Mouse (Mus musculus): ENCODE data around the gene Ifitm2. TPM values are rescaled to one million over a fixed set of nuclear protein-coding genes. Genes with fewer than 3 reads are reported as not detected.
"Not testable (repeated sequence)": the region's sequence is repeated elsewhere in the genome, so short reads cannot be mapped to it uniquely, and the experiment has no call there.

The Ifitm2 gene
- polyA plus RNA-seq, 1 experiment from 2014 or later: 207 TPM

GRCm38 (mm10) chr7:140989022-140989421, 33.2 kb upstream of the Ifitm2 start:
- no peak overlapping the region for H3K4me3 ChIP-seq (ENCODE audit: low read depth, low read length)
- no peak overlapping the region for H3K27ac ChIP-seq (ENCODE audit: low read depth, low read length)
- no peak overlapping the region for H3K9ac ChIP-seq (ENCODE audit: low read length)
- no peaks in the 10 kb centered on the region for H3K36me3 ChIP-seq (ENCODE audit: control insufficient read depth, insufficient read depth, low read length)
- H3K4me1 ChIP-seq (ENCODE audit: control insufficient read depth, insufficient read depth, low read length): no peaks in the 10 kb centered on the region
- WGBS: 60% methylated on average over 4 of the region's 4 CpGs
- no peak overlapping the region for H3K4me2 ChIP-seq
- H3K27me3 ChIP-seq (ENCODE audit: control insufficient read depth, insufficient read depth, low read length): no peaks in the 10 kb centered on the region
- no peak for ATAC-seq (ENCODE audit: low FRiP score)
- no peak for DNase-seq (ENCODE audit: low spot score, missing footprints)
- H3K9me3 ChIP-seq (ENCODE audit: control insufficient read depth, low read length): no peaks in the 10 kb centered on the region

DNA sequence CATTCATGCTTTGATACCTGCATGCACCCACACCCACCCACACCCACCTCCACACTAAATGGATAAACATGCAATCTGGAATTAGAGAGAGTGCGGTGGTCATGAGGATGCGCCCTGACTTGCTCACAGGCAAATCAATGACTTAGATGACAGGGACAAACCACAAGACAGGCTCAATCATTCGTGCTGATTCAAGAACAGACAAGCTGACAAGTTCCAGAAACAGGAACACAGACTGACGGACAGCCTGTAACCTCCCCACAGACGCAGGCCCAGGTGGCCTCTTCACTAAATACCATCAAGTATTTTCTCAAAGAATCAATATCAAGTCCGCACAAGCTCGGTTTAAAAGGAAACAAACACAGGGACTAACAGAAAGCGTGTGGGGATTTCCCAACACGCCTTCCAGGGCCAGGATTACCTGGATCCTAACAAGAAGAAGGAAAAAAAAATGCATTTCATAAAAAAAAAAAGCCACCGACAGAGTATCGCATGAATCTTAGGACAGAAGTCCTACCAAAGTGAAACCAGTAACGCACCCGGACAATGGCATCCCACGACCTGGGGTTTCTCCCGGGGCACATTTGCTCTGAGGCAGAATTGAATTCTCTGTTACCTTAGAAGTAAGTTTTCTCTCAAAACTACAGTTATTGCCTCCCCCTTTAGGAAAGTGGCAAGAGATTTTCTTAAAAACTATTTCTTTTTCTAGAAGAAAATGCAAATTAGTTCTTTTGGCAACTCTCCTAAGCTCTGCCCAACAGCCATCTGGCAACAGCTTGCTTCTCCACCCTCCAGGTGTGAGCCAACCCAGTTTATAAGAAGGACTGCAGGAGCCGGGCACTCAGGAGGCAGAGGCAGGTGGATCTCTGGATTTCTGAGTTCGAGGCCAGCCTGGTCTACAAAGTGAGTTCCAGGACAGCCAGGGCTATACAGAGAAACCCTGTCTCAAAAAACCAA, 31.7 kb upstream of the Ifitm2 start:
- DNase-seq (ENCODE audit: low spot score, missing footprints) (no peak), ATAC-seq (ENCODE audit: low FRiP score) (no peak)
- Histone ChIP-seq H3K9me3 (ENCODE audit: control insufficient read depth, low read length) (no peaks in the 10 kb centered on the region), H3K27ac (ENCODE audit: low read depth, low read length) (no peak overlapping the region), H3K4me1 (ENCODE audit: control insufficient read depth, insufficient read depth, low read length) (no peaks in the 10 kb centered on the region), H3K36me3 (ENCODE audit: control insufficient read depth, insufficient read depth, low read length) (no peaks in the 10 kb centered on the region), H3K4me2 (no peak overlapping the region), H3K9ac (ENCODE audit: low read length) (no peak overlapping the region), H3K27me3 (ENCODE audit: control insufficient read depth, insufficient read depth, low read length) (no peaks in the 10 kb centered on the region), H3K4me3 (ENCODE audit: low read depth, low read length) (no peak overlapping the region)
- 88% methylated on average over 17 of the region's 17 CpGs for WGBS

DNA sequence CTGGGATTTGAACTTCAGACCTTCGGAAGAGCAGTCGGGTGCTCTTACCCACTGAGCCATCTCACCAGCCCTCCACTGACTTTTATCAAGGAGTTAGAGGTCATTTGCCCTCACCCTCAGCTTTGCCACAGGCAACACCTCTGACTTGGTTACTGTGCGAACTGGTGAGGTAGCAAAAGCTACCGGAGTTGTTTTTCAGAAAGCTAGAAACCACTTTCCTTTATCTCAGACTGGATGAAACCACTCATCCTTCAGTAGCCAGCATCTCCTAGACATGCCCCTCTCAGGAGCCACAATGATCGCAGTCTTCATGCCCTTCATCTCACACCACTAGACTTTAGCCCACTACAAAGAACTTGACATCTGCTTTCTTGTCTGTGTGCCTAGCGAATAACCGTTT, 27.2 kb upstream of the Ifitm2 start:
- ATAC-seq (ENCODE audit: low FRiP score) (no peak), DNase-seq (ENCODE audit: low spot score, missing footprints) (no peak)
- Histone ChIP-seq H3K9ac (ENCODE audit: low read length) (no peak overlapping the region), H3K4me2 (no peak overlapping the region), H3K27me3 (ENCODE audit: control insufficient read depth, insufficient read depth, low read length) (no peaks in the 10 kb centered on the region), H3K36me3 (ENCODE audit: control insufficient read depth, insufficient read depth, low read length) (no peaks in the 10 kb centered on the region), H3K27ac (ENCODE audit: low read depth, low read length) (no peak overlapping the region), H3K9me3 (ENCODE audit: control insufficient read depth, low read length) (no peaks in the 10 kb centered on the region), H3K4me1 (ENCODE audit: control insufficient read depth, insufficient read depth, low read length) (no peaks in the 10 kb centered on the region), H3K4me3 (ENCODE audit: low read depth, low read length) (no peak overlapping the region)
- WGBS: 95% methylated on average over 7 of the region's 7 CpGs

DNA sequence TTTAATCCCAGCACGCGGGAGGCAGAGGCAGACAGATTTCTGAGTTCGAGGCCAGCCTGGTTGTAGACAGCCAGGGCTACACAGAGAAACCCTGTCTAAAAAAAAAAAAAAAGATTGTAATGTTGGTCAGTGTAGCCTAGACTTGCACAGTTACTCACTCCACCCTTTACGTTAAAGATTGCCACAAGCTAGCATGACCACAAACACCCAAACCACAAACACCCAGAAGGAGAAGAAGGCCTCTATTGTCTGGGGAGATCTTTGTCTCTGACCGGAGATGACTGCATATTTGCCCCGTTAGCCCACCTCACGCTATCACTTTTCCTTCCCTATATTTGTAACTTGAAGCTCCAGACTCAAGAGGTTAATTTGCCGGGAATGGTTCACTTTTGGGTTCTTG, 25.9 kb upstream of the Ifitm2 start:
- no peaks in the 10 kb centered on the region for H3K27me3 ChIP-seq (ENCODE audit: control insufficient read depth, insufficient read depth, low read length)
- H3K27ac ChIP-seq (ENCODE audit: low read depth, low read length): no peak overlapping the region
- no peak for ATAC-seq (ENCODE audit: low FRiP score)
- H3K36me3 ChIP-seq (ENCODE audit: control insufficient read depth, insufficient read depth, low read length): no peaks in the 10 kb centered on the region
- no peaks in the 10 kb centered on the region for H3K9me3 ChIP-seq (ENCODE audit: control insufficient read depth, low read length)
- no peak overlapping the region for H3K9ac ChIP-seq (ENCODE audit: low read length)
- H3K4me2 ChIP-seq: no peak overlapping the region
- WGBS: 95% methylated on average over 8 of the region's 8 CpGs
- H3K4me1 ChIP-seq (ENCODE audit: control insufficient read depth, insufficient read depth, low read length): no peaks in the 10 kb centered on the region
- no peak for DNase-seq (ENCODE audit: low spot score, missing footprints)
- no peak overlapping the region for H3K4me3 ChIP-seq (ENCODE audit: low read depth, low read length)

DNA sequence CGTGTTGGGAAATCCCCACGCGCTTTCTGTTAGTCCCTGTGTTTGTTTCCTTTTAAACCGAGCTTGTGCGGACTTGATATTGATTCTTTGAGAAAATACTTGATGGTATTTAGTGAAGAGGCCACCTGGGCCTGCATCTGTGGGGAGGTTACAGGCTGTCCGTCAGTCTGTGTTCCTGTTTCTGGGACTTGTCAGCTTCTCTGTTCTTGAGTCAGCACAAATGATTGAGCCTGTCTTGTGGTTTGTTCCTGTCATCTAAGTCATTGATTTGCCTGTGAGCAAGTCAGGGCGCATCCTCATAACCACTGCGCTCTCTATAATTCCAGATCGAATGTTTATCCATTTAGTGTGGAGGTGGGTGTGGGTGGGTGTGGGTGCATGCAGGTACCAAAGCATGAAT, 20.9 kb upstream of the Ifitm2 start:
- not testable (repeated sequence) for H3K9ac ChIP-seq (ENCODE audit: low read length); H3K27ac ChIP-seq (ENCODE audit: low read depth, low read length); H3K4me2 ChIP-seq; ATAC-seq (ENCODE audit: low FRiP score); H3K36me3 ChIP-seq (ENCODE audit: control insufficient read depth, insufficient read depth, low read length); H3K9me3 ChIP-seq (ENCODE audit: control insufficient read depth, low read length); H3K4me1 ChIP-seq (ENCODE audit: control insufficient read depth, insufficient read depth, low read length); H3K4me3 ChIP-seq (ENCODE audit: low read depth, low read length); H3K27me3 ChIP-seq (ENCODE audit: control insufficient read depth, insufficient read depth, low read length); DNase-seq (ENCODE audit: low spot score, missing footprints)
- 91% methylated on average over 9 of the region's 9 CpGs for WGBS

GRCm38 (mm10) chr7:140975465-140975864, 19.7 kb upstream of the Ifitm2 start:
- H3K27me3 ChIP-seq (ENCODE audit: control insufficient read depth, insufficient read depth, low read length): no peaks in the 10 kb centered on the region; the same call in 1 of the 2 replicates
- no peak overlapping the region for H3K4me3 ChIP-seq (ENCODE audit: low read depth, low read length)
- no peak overlapping the region for H3K4me2 ChIP-seq
- no peak overlapping the region for H3K9ac ChIP-seq (ENCODE audit: low read length)
- no peak for ATAC-seq (ENCODE audit: low FRiP score)
- no peaks in the 10 kb centered on the region for H3K36me3 ChIP-seq (ENCODE audit: control insufficient read depth, insufficient read depth, low read length)
- H3K9me3 ChIP-seq (ENCODE audit: control insufficient read depth, low read length): no peaks in the 10 kb centered on the region
- peaks cover 9% of the 10 kb centered on the region; the same call in 1 of the 2 replicates for H3K4me1 ChIP-seq (ENCODE audit: control insufficient read depth, insufficient read depth, low read length)
- H3K27ac ChIP-seq (ENCODE audit: low read depth, low read length): no peak overlapping the region
- DNase-seq (ENCODE audit: low spot score, missing footprints): no peak
- WGBS: 23% methylated on average over 3 of the region's 3 CpGs

DNA sequence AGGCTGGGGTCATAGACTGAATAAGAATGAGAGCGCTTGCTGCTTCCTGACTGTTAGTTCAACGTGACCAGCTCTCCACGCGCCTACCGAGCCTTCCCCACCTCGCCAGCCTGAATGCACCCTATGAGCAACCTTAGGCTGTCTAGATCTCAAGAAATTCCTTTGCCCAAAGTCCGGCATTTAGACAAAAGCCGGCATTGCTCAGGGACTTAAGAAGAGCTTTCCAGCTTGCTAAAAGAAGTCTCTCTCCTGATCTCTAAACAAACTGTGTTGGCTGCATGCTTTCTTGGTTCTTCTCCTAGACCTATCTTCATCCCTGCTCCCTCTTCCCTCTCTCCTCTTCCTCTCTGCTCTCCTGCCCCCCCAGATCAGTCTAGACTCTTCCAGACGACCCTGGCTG, 19.2 kb upstream of the Ifitm2 start:
- H3K27ac ChIP-seq (ENCODE audit: low read depth, low read length): no peak overlapping the region
- no peaks in the 10 kb centered on the region for H3K9me3 ChIP-seq (ENCODE audit: control insufficient read depth, low read length)
- H3K27me3 ChIP-seq (ENCODE audit: control insufficient read depth, insufficient read depth, low read length): no peaks in the 10 kb centered on the region; the same call in 1 of the 2 replicates
- H3K4me2 ChIP-seq: 0 out of 2 replicates have a peak overlapping the region, but pooled peaks have one; percentile 4
- H3K9ac ChIP-seq (ENCODE audit: low read length): no peak overlapping the region
- H3K4me1 ChIP-seq (ENCODE audit: control insufficient read depth, insufficient read depth, low read length): peaks cover 9% of the 10 kb centered on the region; the same call in 1 of the 2 replicates
- no peak overlapping the region for H3K4me3 ChIP-seq (ENCODE audit: low read depth, low read length)
- DNase-seq (ENCODE audit: low spot score, missing footprints) (peak; percentile 89), ATAC-seq (ENCODE audit: low FRiP score) (no peak)
- H3K36me3 ChIP-seq (ENCODE audit: control insufficient read depth, insufficient read depth, low read length): no peaks in the 10 kb centered on the region
- 5% methylated on average over 9 of the region's 9 CpGs for WGBS

- H3K9ac ChIP-seq (ENCODE audit: low read length): no peak overlapping the region
- peak; percentile 80 for DNase-seq (ENCODE audit: low spot score, missing footprints)
- no peaks in the 10 kb centered on the region for H3K9me3 ChIP-seq (ENCODE audit: control insufficient read depth, low read length)
- H3K4me2 ChIP-seq: no peak overlapping the region
- no peak for ATAC-seq (ENCODE audit: low FRiP score)
- no peaks in the 10 kb centered on the region for H3K36me3 ChIP-seq (ENCODE audit: control insufficient read depth, insufficient read depth, low read length)
- H3K4me3 ChIP-seq (ENCODE audit: low read depth, low read length): no peak overlapping the region
- no peak overlapping the region for H3K27ac ChIP-seq (ENCODE audit: low read depth, low read length)
- H3K27me3 ChIP-seq (ENCODE audit: control insufficient read depth, insufficient read depth, low read length): no peaks in the 10 kb centered on the region; the same call in 1 of the 2 replicates
- peaks cover 9% of the 10 kb centered on the region; the same call in 1 of the 2 replicates for H3K4me1 ChIP-seq (ENCODE audit: control insufficient read depth, insufficient read depth, low read length)
- WGBS: 25% methylated on average over 14 of the region's 14 CpGs
Observed at GRCm38 (mm10) chr7:140973396-140974165, 17.8 kb upstream of the Ifitm2 start.
